Mouse (Mus musculus) splenic B cell, adult 2 months (primary cell): ENCODE results near the gene Vsnl1.

ENCODE experiments used
- DNase-seq: peaks from one replicate; pipeline ENCODE4 v3.0.0-alpha.2; 2011; ENCODE audit warnings: low read depth, low spot score
- H3K27me3 ChIP-seq: 2 replicates; pipeline ENCODE4 v1.6.1; 2012; ENCODE audit warnings: mild to moderate bottlenecking, low read length, moderate library complexity, mixed read lengths; ENCODE audit not compliant: control insufficient read depth, poor library complexity, insufficient read depth, severe bottlenecking
- H3K36me3 ChIP-seq: 2 replicates; pipeline ENCODE4 v1.6.1; 2012; ENCODE audit warnings: mild to moderate bottlenecking, low read length, moderate library complexity, mixed read lengths; ENCODE audit not compliant: control insufficient read depth, poor library complexity, insufficient read depth, severe bottlenecking

Gene Vsnl1

DNA sequence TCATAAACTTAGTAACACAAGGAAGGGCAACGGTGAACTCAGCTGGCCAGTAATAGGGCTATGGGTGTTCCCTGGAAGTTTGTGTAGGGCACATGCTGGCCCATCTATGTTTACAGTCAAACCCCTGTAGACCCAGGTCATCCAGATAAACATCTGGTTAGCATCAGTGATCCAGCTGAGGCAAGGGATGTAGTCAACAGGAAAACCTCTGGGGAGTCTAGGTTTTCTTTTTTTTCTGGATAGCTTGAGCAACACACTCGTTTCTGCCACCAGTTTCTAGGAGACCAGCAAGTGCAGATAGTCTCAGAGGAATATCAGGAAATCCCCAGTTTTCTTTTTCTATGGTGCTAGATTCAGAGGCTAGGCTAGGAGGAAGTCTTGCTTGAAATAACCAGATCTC lies 90.5 kb downstream of the Vsnl1 start:
- H3K27me3 ChIP-seq = no peaks in the 10 kb centered on the region
- DNase-seq = no peak
- H3K36me3 ChIP-seq = no peaks in the 10 kb centered on the region

DNA sequence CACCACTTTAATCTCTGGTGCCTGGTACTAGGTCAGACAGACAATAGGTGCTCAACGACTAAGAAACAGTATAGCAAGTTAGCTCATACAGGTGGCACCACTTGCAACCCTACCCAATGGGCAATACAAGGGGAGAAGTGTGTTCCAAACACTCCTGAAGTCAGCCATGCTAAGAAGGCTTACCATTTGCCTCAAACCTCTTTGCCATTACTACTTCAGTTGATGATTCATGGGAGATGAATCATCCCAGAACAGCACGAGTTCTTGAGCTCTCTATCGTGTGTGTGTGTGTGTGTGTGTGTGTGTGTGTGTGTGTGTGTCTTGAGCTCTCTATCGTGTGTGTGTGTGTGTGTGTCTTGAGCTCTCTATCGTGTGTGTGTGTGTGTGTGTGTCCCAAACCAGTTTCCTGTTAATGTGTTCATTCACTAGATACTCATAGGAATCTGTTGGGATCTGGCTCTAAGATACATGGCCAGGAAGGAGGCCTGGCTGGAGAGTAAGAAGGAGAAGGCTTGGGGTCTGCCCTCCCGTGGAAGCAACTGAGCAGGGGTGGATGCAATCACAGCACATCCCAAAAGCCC lies 94.3 kb downstream of the Vsnl1 start:
- H3K27me3 ChIP-seq = no peaks in the 10 kb centered on the region
- DNase-seq = no peak
- H3K36me3 ChIP-seq = no peaks in the 10 kb centered on the region

DNA sequence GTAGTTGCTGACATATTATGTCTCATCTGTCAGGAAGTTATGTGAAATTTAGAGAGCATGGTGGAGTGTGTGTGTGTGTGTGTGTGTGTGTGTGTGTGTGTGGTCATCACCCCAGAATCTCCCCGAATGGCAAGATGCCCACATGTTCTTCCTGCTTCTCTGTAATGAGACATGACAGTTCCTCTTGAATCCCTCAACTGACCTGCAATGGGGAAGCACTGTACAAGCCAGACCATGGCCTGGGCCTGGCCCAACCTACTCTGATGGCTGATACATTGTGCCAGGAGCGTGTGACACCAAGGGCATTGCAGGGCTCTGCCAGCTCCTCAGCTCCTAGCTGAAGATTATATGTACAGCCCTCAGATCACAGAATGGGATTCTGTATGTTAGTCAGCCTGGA lies 98.2 kb downstream of the Vsnl1 start:
- no peaks in the 10 kb centered on the region for H3K27me3 ChIP-seq
- no peak for DNase-seq
- H3K36me3 ChIP-seq = no peaks in the 10 kb centered on the region

DNA sequence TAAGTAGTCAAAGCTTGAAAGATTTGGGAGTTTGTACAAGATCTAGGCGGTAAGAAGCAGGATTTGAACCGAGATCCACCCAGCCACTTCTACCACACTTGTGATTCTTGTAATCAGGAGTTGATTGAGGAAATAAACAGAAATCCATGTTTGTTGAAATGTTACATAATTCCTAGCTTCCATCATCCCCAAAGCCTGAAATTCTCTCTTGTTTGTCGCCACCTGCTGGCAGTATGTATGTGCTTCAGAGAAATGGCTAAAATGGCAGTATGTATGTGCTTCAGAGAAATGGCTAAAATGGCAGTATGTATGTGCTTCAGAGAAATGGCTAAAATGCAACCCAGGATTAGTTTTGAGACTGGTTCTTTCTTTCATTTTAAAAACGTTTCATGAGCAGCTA lies 99.6 kb downstream of the Vsnl1 start:
- Histone ChIP-seq H3K27me3 (no peaks in the 10 kb centered on the region), H3K36me3 (no peaks in the 10 kb centered on the region)
- DNase-seq = peak; percentile 70

DNA sequence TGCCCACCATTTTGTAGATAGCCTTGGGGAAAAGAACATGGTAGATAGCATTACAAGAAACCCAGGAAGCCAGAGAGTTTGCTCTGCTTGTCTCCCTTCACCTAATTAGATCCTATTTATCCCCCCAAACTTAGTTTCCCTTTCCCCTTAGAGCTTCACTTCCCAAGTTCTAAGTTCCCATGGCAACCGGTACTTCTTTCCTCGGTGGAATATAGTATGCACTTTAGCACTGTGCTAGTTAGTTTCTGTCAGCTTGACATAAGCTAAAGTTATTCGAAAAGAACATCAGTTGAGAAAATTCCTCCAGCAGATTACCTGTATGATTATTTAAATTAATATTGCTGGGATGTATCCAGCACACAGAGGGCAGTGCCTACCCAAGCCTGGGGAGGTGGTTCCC lies 109.9 kb downstream of the Vsnl1 start:
- no peak for DNase-seq

DNA sequence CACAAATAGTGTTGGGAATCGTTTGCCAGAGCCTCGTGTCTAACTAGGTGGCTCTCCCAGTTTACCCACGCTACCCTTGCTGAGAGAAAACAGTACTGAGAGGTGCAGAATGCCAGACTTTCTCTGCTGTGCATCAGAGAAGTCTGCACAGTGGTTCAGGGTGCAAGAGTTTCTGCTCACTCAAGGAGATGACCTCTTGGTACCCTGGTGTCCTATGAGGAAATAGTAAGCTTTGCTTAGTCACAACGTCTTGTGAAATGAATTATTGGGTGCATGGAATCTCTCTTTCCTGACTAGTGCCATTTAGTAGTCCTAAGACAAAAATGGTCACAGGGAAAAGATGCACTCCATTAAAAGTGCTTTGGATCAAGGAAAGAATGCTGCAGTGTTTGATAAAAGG lies 111.9 kb downstream of the Vsnl1 start:
- no peak for DNase-seq
- Histone ChIP-seq H3K36me3 (no peaks in the 10 kb centered on the region; the same call in none of the 2 replicates), H3K27me3 (no peaks in the 10 kb centered on the region)

More for the DNA sequence above, 109.9 kb downstream of the Vsnl1 start:
- no peaks in the 10 kb centered on the region for H3K27me3 ChIP-seq
- H3K36me3 ChIP-seq = no peaks in the 10 kb centered on the region; the same call in 1 of the 2 replicates

DNA sequence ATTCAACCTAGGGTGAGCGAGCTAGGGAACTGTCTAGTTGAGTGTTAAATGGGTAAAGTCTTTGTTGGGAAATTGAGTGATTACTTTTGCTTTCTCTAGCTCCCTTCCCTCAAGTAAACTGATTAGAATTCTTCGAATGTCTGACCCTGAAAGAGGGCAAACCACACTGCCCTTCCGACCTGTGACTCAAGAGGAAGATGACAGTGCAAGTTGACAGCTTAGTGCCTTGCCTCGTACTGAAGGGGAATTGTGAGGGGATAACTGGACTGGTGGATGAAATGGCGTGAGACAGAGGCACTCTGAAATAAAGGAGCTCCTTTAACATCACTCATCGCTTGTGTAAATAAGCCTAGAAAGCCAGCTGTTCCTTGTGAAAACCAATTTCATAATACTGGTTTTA lies 118.7 kb downstream of the Vsnl1 start:
- DNase-seq = no peak
- peaks cover 10% of the 10 kb centered on the region for H3K36me3 ChIP-seq
- no peaks in the 10 kb centered on the region for H3K27me3 ChIP-seq

DNA sequence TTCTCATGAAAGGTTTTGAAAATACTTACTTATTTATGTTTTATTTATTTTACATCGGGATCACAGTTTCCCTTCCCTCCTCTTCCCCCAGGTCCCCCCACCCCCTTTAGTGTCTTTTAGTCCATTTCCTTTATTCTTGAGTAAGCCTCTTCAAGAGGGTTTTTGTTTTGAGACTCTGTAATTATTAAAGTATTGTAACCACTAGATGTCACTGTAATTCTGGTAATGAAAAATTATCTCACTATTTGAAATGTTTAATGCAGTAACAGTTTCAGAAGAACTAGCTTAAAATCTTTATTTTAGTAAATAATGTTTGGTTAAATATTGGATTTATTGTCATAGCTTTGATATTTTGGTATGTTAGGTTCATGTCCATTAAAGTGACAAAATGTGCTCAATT lies 122.6 kb downstream of the Vsnl1 start:
- Histone ChIP-seq H3K27me3 (no peaks in the 10 kb centered on the region), H3K36me3 (peaks cover 14% of the 10 kb centered on the region)
- DNase-seq = no peak

DNA sequence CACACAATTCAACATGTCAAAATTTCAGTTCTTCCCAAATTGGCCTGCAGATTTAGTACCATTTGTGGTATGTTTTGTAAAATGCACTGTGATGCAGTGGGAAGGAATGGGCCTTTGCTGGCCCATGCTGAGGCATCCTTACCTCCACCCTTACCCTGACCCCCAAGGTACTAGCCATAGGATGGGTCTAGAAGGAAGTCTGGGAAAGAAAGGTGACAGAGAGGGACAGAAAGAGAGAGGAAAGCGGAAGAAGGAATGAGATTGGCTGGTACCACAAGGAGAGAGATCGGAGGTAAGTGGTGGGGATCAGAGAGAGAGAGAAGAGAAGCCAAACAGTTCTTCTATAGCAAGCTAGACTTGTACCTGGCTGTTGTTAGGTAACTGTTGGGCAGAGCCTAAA lies 125.3 kb downstream of the Vsnl1 start:
- Histone ChIP-seq H3K36me3 (peaks cover 10% of the 10 kb centered on the region), H3K27me3 (no peaks in the 10 kb centered on the region)
- no peak for DNase-seq

DNA sequence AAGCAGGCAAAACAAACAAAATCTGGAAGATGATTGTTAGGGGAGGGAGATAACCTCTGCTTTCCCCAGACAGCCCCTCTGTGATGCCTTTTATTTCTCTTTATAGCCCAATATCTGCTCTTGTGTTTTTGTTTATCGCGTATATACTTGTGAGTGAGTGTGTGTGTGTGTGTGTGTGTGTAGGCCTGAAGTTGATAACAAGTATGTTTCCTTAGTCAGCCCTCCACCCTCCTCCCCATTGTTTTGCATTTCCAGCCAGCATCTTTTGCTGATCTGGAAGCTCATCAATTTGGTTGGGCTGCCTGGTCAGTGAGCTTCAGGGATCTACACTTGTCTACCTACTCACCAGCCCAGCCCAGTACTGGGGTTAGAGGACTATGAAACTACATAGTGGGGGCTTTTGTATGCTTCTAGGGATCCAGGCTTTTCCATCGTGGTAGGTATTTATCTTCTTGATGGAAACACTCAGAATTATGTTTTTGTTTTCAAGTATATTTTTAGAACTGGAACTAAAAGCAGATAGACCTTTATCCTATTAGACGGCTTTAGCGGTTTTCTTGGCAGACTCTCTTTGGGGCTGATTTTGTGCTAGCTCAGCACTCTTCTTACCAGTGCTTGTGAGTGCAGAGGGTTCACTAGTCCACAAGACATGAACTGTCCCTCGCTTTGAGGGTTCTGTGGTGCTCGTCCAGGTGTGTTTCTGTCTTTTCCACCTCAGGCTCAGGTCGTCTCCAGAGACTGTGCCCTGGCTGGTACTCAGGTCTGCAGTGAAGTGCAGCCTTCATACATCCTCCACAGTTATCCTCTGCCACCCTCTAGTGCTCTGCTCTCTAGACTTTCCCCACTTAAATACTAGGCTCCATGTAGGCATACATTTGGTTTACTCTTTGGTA lies 129.4 kb downstream of the Vsnl1 start:
- no peaks in the 10 kb centered on the region for H3K27me3 ChIP-seq
- DNase-seq = no peak
- peaks cover 9% of the 10 kb centered on the region for H3K36me3 ChIP-seq

DNA sequence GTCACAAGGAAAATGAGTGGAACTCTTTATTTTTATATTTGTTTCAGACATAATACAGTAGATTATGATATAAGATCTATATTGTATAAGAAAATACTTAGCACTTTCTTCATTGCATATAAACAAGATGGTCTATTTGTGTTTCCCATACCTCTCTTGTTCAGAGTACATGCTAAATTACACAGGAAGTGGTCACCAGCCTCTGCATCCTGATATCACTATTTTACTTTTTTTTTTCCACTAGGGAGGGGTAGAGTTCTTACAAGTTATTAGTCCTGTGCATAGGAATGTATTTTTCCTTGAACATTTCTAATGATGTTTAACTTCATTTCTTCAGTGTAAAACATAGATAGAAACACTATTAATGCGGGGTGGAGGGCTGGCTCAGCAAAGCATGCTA lies 135.6 kb downstream of the Vsnl1 start:
- Histone ChIP-seq H3K27me3 (no peaks in the 10 kb centered on the region), H3K36me3 (peaks cover 6% of the 10 kb centered on the region)
- DNase-seq = no peak

DNA sequence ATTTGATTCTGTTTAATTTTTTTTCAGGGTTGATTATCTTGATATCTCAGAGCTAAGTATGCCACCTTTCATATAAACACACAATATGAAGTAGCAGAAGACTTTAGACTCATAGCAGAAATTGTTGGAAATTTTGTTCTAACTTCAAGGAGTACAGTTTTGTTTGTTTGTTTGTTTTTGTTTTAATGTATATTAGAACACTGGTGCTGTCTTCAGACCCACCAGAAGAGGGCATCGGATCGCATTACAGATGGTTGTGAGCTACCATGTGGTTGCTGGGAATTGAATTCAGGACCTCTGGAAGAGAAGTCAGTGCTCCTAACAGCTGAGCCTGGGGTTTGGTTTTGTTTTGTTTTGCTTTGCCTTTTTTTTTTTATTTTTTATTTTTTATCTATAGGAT lies 150.0 kb downstream of the Vsnl1 start:
- Histone ChIP-seq H3K36me3 (peaks cover 15% of the 10 kb centered on the region; the same call in 1 of the 2 replicates), H3K27me3 (no peaks in the 10 kb centered on the region)
- peak; percentile 13 for DNase-seq

DNA sequence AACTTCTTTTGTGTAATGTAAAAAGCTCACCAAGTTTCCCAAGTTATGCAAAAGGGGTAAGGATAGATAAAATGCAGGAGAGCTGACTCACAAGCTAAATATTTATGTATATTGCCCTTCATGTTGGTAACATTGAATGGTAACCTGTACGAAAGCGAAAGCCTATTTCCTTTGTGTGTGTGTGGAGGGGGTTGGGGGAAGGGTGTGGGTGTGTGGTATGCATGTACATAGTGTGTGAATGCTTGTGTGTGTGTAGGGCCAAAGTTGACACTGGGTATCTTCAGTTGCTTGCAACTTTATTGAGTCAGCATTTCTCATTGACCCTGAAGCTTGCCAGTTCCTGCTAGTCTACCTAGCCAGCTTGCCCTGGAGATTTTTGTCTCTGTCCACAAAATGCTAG lies 154.8 kb downstream of the Vsnl1 start:
- no peak for DNase-seq
- Histone ChIP-seq H3K27me3 (no peaks in the 10 kb centered on the region), H3K36me3 (peaks cover 12% of the 10 kb centered on the region)

DNA sequence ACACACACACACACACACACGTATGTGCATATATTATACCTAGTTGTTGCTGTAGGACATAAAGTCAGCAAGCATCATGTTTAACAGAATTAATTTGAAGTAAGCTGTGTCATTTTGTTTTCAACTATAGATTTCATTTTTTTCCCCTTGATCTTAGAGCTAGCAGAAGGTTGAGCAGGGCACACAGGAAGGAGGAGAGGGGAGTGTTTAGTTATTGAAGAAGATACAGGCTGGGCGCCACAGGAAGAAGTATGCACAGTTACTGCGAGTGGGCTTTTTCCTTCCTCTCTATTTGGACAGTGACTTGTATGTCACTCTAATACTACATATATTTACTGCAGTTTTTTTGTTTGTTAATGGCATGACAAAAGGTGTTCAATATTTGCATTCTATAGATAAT lies 156.5 kb downstream of the Vsnl1 start:
- no peak for DNase-seq
- peaks cover 8% of the 10 kb centered on the region for H3K36me3 ChIP-seq

DNA sequence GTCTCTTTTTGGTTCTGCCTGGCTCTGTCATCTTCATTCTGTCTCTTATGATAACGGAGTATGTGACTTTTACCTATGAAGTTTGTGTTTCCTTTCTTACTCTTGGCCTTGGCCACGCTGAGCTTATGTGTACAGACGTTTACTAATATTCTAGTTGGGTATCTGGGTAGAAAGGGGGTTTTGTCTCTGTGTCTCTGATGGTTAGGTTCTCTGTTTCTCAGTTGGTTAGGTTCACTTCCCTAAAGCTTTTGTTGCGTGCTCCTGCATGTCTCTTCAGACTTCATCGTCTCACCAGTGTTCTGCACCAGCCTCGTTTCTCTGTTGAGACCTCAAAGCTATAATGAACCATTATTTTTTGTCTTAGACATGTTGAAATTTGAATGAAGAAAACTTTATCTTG lies 159.2 kb downstream of the Vsnl1 start:
- no peaks in the 10 kb centered on the region for H3K27me3 ChIP-seq
- DNase-seq = peak; percentile 74
- H3K36me3 ChIP-seq = peaks cover 6% of the 10 kb centered on the region

More for the DNA sequence above, 156.5 kb downstream of the Vsnl1 start:
- H3K27me3 ChIP-seq = no peaks in the 10 kb centered on the region
